Mouse (Mus musculus): Measurements from ENCODE around the gene Cox8c. TPM values are rescaled to one million over a fixed set of nuclear protein-coding genes. Genes with fewer than 3 reads are reported as not detected.

Gene Cox8c
- polyA plus RNA-seq (2015; fragmentation: Nextera tagmentation; extraction: Ambion mirVana) = not detected in 2 replicates

DNA sequence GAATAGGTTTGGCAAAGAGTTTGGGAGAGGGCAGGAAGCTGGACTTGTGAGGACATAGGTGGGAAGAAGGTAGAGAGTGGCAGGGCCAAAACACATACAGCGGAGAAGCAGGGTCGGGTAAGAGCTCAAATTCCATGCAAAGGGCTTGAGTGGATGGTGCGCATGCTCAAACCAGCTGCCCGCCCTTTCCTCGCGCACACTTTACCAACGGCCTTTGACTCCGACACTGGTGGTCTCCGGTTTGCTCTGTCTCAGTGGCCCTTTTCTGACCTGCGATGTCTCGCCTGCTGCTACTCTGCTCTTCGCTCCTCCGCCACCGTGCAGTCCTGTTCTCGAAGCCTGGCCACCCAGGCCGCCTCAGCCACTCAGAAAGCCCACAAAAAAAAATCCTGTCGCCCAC, at the start of gene Cox8c:
Cox8c (plus strand) TSS at position 226 of the 400 bp plus-strand sequence.
- H3K36me3 ChIP-seq (ENCODE audit: insufficient read depth, low read length) = no peaks in the 10 kb centered on the region
- H3K4me1 ChIP-seq (replicated peaks; ENCODE audit: insufficient read depth, low read length) = no peaks in the 10 kb centered on the region
- H3K27me3 ChIP-seq (ENCODE audit: insufficient read depth, low read length) = no peaks in the 10 kb centered on the region
- 92% methylated on average over 17 of the region's 17 CpGs for WGBS
- H3K27ac ChIP-seq = no peak within 1 kb of the TSS
- no peak within 1 kb of the TSS for H3K4me3 ChIP-seq (replicated peaks; ENCODE audit: low read depth, low read length)
- DNase-seq (ENCODE audit: low spot score) = no peak
- no peaks in the 10 kb centered on the region for H3K9me3 ChIP-seq (replicated peaks; ENCODE audit: low read length)
- ATAC-seq (replicated peaks; ENCODE audit: low FRiP score, low read depth) = no peak
- TF ChIP-seq CTCF (IDR thresholded peaks at IDR 0.05; ENCODE audit: low read depth) = no peak
- no peak within 1 kb of the TSS for H3K4me2 ChIP-seq (ENCODE audit: low read length)
- no peak within 1 kb of the TSS for H3K9ac ChIP-seq (ENCODE audit: low read depth, low read length)

- Histone ChIP-seq H3K27ac (no peak overlapping the region), H3K4me2 (ENCODE audit: low read length) (no peak overlapping the region), H3K9me3 (replicated peaks; ENCODE audit: low read length) (no peaks in the 10 kb centered on the region), H3K27me3 (ENCODE audit: insufficient read depth, low read length) (no peaks in the 10 kb centered on the region), H3K9ac (ENCODE audit: low read depth, low read length) (no peak overlapping the region), H3K4me1 (replicated peaks; ENCODE audit: insufficient read depth, low read length) (no peaks in the 10 kb centered on the region), H3K4me3 (replicated peaks; ENCODE audit: low read depth, low read length) (no peak overlapping the region), H3K36me3 (ENCODE audit: insufficient read depth, low read length) (no peaks in the 10 kb centered on the region)
- ATAC-seq (replicated peaks; ENCODE audit: low FRiP score, low read depth) (no peak), DNase-seq (ENCODE audit: low spot score) (no peak)
- no peak for TF ChIP-seq CTCF (IDR thresholded peaks at IDR 0.05; ENCODE audit: low read depth)
Observed at GRCm38 (mm10) chr12:102860806-102861205, 38.3 kb upstream of the Cox8c start.

DNA sequence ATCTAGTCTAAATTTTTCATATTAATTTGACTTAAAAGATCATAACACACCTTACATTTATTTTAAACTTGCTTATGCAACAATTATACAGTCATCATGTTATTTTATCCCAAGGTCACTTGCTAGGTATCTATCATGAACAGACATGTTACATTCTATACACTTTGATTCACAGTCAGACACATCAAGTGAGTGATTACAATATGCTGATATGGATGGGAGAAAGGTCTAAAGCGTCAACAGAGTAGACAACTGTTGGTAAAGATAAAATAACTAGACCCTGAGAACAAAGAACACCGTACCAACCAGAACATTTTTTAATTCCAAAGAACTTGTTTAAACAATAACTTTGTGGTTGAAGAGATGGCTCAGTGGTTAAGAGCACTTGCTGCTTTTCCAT, 29.3 kb upstream of the Cox8c start:
- Histone ChIP-seq H3K9me3 (replicated peaks; ENCODE audit: low read length) (no peaks in the 10 kb centered on the region), H3K9ac (ENCODE audit: low read depth, low read length) (no peak overlapping the region), H3K4me1 (replicated peaks; ENCODE audit: insufficient read depth, low read length) (no peaks in the 10 kb centered on the region), H3K4me2 (ENCODE audit: low read length) (no peak overlapping the region), H3K36me3 (ENCODE audit: insufficient read depth, low read length) (no peaks in the 10 kb centered on the region), H3K27me3 (ENCODE audit: insufficient read depth, low read length) (no peaks in the 10 kb centered on the region), H3K27ac (no peak overlapping the region), H3K4me3 (replicated peaks; ENCODE audit: low read depth, low read length) (no peak overlapping the region)
- 86% methylated on average over 2 of the region's 2 CpGs for WGBS
- TF ChIP-seq CTCF (IDR thresholded peaks at IDR 0.05; ENCODE audit: low read depth) = no peak
- DNase-seq (ENCODE audit: low spot score) = no peak
- ATAC-seq (replicated peaks; ENCODE audit: low FRiP score, low read depth) = no peak

DNA sequence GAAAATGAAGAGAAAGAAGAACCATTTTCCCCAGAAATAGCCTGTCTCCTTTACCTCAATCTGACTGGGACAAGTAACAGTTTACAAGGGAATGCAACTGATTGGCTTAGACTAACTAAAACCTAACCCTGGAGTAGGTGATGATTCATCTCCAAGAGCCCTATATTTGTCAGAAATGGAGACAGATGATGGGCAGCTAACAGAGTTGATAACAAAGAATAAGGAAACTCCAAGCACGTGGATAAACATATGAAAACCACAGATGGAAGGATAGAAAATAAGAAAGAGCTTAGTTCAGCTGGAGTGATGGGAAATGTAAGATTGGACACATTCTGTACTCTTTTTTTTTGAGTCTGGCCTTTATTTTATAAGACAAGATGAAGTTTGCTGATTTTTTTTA, 28.6 kb upstream of the Cox8c start:
- Histone ChIP-seq H3K4me2 (ENCODE audit: low read length) (no peak overlapping the region), H3K4me3 (replicated peaks; ENCODE audit: low read depth, low read length) (no peak overlapping the region), H3K9ac (ENCODE audit: low read depth, low read length) (no peak overlapping the region), H3K27ac (no peak overlapping the region), H3K9me3 (replicated peaks; ENCODE audit: low read length) (no peaks in the 10 kb centered on the region), H3K36me3 (ENCODE audit: insufficient read depth, low read length) (no peaks in the 10 kb centered on the region), H3K4me1 (replicated peaks; ENCODE audit: insufficient read depth, low read length) (peaks cover under 1% of the 10 kb centered on the region; the same call in 1 of the 2 replicates), H3K27me3 (ENCODE audit: insufficient read depth, low read length) (no peaks in the 10 kb centered on the region)
- no peak for ATAC-seq (replicated peaks; ENCODE audit: low FRiP score, low read depth)
- WGBS = 82% methylated on average over 1 of the region's 1 CpGs
- no peak for TF ChIP-seq CTCF (IDR thresholded peaks at IDR 0.05; ENCODE audit: low read depth)
- DNase-seq (ENCODE audit: low spot score) = no peak

GRCm38 (mm10) chr12:102877301-102878030, 21.6 kb upstream of the Cox8c start:
- peak overlapping the region; percentile 79 for H3K4me2 ChIP-seq (ENCODE audit: low read length)
- peaks cover 10% of the 10 kb centered on the region for H3K4me1 ChIP-seq (replicated peaks; ENCODE audit: insufficient read depth, low read length)
- no peaks in the 10 kb centered on the region for H3K9me3 ChIP-seq (replicated peaks; ENCODE audit: low read length)
- peak overlapping the region; percentile 98 for H3K27ac ChIP-seq
- H3K27me3 ChIP-seq (ENCODE audit: insufficient read depth, low read length) = no peaks in the 10 kb centered on the region
- ATAC-seq (replicated peaks; ENCODE audit: low FRiP score, low read depth) (peak; percentile 81), DNase-seq (ENCODE audit: low spot score) (peak; percentile 71)
- WGBS = under 1% methylated on average over 53 of the region's 70 CpGs
- H3K4me3 ChIP-seq (replicated peaks; ENCODE audit: low read depth, low read length) = peak overlapping the region; percentile 98
- peak overlapping the region; percentile 94 for H3K9ac ChIP-seq (ENCODE audit: low read depth, low read length)
- H3K36me3 ChIP-seq (ENCODE audit: insufficient read depth, low read length) = no peaks in the 10 kb centered on the region
- no peak for TF ChIP-seq CTCF (IDR thresholded peaks at IDR 0.05; ENCODE audit: low read depth)

DNA sequence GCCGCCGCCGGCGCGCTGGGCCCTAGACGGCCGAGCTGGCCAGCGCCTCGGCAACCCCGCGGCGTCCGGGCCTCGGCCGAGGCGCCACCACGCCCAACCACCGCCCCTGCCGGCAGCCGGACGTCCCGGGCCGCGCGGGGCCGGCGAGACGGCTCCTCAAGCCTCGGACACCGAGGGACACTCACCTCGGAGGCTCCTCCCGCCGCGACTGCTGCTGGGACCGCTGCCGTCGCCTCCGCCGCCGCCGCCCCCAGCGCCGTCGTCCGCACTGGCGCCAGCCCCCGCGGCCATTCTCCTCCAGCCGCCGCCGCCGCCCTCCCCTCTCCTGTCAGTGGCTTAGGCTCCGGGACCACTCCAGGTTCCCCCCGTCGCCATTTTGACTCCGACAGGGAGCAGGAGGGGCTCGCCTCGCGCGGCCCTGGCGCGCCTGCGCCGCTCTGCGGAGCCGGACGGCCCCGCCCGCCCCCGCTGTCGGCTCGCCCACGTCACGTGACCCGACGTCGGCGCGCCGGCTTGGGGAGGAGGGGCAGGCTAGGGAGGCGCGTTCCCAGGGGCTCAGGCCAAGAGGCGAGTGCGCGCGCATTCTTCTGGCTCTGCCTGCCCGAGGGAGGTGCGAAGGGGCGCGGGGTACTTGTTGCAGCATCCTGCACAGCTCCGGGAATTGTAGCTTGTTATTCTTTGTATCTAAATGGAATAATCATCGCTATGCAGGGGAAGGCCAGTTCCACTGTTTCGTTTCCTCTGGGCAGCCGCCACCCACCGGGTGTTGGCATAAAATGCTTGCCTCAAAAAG, 20.9 kb upstream of the Cox8c start, which contains the start of gene Btbd7:
Btbd7 (minus strand) TSS at position 441 of the 793 bp plus-strand sequence.
- DNase-seq (ENCODE audit: low spot score) (peak; percentile 98), ATAC-seq (replicated peaks; ENCODE audit: low FRiP score, low read depth) (peak; percentile 96)
- no peaks in the 10 kb centered on the region for H3K9me3 ChIP-seq (replicated peaks; ENCODE audit: low read length)
- no peak for TF ChIP-seq CTCF (IDR thresholded peaks at IDR 0.05; ENCODE audit: low read depth)
- H3K27ac ChIP-seq = peak within 1 kb of the TSS; percentile 98
- peaks cover 10% of the 10 kb centered on the region for H3K4me1 ChIP-seq (replicated peaks; ENCODE audit: insufficient read depth, low read length)
- peak within 1 kb of the TSS; percentile 79 for H3K4me2 ChIP-seq (ENCODE audit: low read length)
- H3K36me3 ChIP-seq (ENCODE audit: insufficient read depth, low read length) = no peaks in the 10 kb centered on the region
- peak within 1 kb of the TSS; percentile 98 for H3K4me3 ChIP-seq (replicated peaks; ENCODE audit: low read depth, low read length)
- H3K9ac ChIP-seq (ENCODE audit: low read depth, low read length) = peak within 1 kb of the TSS; percentile 94
- WGBS = under 1% methylated on average over 57 of the region's 95 CpGs
- H3K27me3 ChIP-seq (ENCODE audit: insufficient read depth, low read length) = no peaks in the 10 kb centered on the region
